Mouse (Mus musculus) lung, postnatal 0 days (tissue): ENCODE measurements around the gene Cubn.

Experiments used
- CTCF ChIP-seq: IDR thresholded peaks from 2 replicates; pipeline ENCODE4 v1.5.1; 2016; ENCODE audit warnings: antibody characterized with exemption, mild to moderate bottlenecking
- EP300 ChIP-seq: IDR thresholded peaks from 2 replicates; pipeline ENCODE4 v1.6.1; 2016; ENCODE audit warnings: antibody characterized with exemption, mild to moderate bottlenecking, control low read depth

GRCm38 (mm10) chr2:13233902-13234301 is 257.7 kb downstream of the Cubn start:
- no peak for TF ChIP-seq EP300
- TF ChIP-seq CTCF, result no peak
